Mouse (Mus musculus) erythroblast, embryonic 14.5 days (primary cell): ENCODE results near the gene Rab5c.

Experiments used
- GATA1 ChIP-seq: IDR thresholded peaks from 2 replicates; pipeline ENCODE4 v1.6.1; 2012; ENCODE audit warnings: low read length, inconsistent platforms, mixed read lengths
- TAL1 ChIP-seq: IDR thresholded peaks from 3 replicates; pipeline ENCODE4 v1.6.1; 2012; ENCODE audit warnings: low read length, inconsistent platforms, mixed read lengths

GRCm38 (mm10) chr11:100719893-100720292 is 18.1 kb downstream of the Rab5c start:
- TF ChIP-seq TAL1: no peak
- no peak for TF ChIP-seq GATA1
